Mouse (Mus musculus): ENCODE data around the gene Paox. TPM values are rescaled to one million over a fixed set of nuclear protein-coding genes. Genes with fewer than 3 reads are reported as not detected.
"Not testable (repeated sequence)": the region's sequence is repeated elsewhere in the genome, so short reads cannot be mapped to it uniquely, and the experiment has no call there.

Gene Paox
- total RNA-seq, 2 experiments from 2014 or later, result 13.0 to 26.1 TPM

DNA sequence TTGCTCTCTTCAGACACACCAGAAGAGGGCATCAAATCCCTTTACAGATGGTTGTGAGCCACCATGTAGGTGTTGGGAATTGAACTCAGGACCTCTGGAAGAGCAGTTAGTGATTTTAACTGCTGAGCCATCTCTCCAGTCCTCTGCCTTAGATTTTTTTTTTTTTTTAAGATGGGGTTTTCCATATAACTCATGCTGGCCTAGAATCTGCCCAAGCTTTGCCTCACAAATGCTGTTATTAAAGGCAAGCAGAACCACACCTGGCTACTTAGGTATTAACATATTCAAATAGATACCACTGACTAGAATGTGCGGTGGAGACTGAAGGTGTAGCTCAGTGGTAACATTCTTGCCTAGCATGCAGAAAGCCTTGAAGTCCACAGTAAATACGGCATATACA lies 4.9 kb downstream of the Paox start:
- no peak for DNase-seq

DNA sequence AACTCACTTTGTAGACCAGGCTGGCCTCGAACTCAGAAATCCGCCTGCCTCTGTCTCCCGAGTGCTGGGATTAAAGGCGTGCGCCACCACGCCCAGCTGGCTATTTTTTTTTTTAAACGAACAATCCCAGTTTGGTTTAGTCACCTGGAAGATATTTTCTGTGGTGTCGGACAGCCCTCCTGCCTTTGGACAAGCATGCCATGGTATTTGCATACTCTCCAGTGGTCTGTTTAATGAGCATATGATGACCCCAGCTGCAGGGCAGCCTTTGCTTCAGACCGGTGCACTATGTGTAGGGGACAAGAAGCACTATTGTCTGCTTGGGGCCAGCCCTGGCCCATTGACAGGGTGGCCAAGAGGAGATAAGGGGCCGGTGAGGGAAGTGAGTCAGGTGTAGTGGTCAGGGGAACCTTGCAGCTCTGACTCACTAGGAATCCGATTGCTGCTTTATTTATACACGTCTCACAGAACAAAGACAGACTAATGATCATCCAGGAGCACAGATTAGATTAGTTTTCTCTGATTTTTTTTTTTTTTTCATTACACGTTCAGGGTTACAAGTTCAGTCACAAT lies 5.8 kb downstream of the Paox start:
- no peak for DNase-seq

DNA sequence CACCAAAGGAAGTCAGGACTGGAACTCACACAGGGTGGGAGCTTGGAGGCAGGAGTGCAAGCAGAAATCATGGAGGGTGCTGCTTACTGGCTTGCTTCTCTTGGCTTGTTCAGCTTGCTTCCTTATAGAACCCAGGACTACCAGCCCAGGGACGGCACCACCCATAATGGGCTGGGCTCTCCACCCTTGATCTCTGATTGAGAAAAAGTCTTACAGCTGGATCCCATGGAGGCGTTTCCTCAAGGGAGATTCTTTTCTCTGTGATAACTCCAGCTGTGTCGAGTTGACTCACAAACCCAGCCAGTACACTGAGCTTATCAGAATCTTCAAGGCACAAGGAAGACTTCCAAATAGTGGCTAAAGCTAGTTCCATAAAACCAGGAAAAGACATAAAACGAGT lies 7.2 kb downstream of the Paox start:
- no peak for DNase-seq

DNA sequence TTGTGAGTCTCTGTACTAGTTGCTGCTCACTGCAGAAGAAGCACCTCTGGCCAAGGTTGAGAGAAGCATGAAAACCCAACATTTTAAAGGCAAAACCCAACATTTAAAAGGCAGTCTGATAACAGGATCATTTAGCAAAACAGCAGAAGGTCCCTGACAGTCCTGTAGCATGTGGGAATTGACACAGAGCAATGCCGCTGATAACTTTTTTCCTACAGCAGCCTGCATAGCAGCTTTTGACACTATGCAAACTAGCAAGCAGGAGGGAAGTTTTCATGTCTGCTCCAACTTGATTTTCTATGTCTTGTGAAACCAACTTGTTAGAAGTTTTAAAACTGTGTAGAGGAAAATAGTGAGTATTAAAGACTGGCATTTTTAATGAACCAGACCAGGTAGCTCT lies 8.8 kb downstream of the Paox start:
- DNase-seq, result no peak

DNA sequence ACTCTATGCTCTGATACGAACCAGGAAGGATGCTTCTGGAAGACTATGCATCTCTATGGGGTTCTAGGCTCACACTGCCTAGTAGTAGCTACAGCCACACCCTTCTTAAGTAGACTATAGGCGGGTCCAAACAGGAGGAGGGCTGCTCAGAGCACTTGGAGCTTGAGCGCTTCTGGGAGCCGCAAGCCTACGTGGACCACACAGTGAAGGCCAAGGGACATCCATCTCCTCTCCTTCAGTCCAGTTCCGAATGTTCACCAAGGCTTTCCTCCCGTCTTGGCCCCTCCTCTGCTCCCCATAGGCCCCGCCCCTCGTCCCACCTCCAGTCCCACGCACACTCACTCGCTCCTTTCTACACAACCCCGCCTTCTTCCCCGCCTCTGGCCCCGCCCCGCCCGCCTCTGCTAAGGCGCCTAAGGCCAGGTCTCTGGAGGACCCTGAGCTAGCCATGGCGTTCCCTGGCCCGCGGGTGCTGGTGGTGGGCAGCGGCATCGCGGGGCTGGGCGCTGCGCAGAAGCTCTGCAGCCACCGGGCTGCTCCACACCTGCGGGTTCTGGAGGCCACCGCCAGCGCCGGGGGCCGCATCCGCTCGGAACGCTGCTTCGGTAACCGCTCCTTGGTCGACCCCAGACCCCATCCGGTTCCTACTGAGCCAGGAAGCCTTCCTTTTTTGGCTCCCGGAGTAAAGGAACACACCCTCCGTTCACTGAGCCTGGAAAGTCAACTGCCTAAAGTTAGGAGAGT lies 9.9 kb downstream of the Paox start:
- DNase-seq, result peak; percentile 95 to 98

DNA sequence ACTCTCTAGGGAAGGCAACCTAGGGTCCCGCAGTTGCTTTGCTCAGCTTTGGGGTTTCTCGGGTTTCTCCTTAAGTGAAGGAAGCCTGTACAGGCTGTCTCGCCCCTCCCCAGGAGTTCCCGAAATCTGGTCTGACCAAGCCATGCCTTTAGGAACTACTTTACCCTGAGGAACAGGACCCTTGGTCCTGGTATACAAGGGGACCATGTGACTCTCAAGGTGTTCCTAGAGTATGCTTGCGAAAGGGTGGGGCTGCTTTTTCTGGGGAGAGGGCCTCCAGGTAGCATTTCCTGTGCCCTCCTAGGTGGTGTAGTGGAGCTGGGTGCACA lies 10.4 kb downstream of the Paox start:
- no peak for DNase-seq

DNA sequence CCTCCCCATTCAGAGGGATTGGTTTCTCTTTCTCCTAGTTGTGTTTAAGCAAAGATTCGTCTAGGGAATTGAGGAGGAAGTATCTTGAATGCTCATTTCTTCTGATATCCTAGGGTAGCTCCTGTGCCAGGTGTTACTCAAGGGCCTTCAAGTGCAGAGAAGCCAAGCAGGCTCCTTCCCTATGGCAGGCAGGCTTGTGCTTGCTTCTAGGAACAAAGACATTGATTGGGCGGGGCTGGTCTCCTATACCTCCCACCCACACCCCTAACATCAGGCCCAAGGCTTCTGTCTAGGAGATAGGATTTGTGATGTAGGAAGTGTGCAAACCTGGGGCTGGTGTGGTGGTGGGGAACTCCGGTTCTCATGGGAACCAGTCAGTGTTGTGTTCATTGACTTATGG lies 11.3 kb downstream of the Paox start:
- no peak for DNase-seq

DNA sequence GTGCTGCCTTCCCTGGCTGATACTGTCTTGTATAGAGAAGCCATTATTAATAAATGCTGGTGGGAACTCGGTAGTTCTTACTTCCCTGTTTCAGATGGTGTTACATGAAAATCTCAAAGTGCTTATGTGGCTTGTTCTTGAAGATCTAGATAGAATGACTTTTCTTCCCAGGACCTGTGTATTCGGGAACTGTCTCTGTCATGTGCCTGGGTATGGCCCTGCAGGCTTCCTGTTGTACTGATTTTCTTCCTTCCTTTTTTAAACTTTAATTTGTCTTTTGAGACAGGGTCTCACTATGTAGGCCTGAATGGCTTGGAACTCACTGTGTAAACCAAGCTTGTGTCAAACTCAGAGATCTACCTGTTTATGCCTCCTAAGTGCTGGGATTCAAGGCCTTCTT lies 12.3 kb downstream of the Paox start:
- DNase-seq, result no peak

DNA sequence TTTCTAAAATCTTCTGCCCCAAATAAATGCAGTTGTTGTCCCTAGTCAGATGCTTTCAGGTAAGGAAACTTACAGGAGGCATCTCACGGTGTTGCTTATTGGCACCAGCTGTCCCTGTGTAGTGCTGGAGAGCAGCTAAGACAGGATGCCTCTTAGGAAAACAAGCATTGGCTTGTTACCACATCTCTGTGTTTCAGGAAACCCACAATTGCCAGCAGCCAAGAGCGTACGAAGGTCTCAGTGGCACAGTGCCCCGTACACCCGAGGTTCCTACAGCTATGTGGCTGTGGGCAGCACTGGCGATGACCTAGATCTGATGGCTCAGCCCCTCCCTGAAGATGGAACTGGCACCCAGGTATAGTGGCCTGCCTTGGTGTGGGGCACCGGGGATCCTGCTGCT lies 16.6 kb downstream of the Paox start:
- not testable (repeated sequence) for DNase-seq

DNA sequence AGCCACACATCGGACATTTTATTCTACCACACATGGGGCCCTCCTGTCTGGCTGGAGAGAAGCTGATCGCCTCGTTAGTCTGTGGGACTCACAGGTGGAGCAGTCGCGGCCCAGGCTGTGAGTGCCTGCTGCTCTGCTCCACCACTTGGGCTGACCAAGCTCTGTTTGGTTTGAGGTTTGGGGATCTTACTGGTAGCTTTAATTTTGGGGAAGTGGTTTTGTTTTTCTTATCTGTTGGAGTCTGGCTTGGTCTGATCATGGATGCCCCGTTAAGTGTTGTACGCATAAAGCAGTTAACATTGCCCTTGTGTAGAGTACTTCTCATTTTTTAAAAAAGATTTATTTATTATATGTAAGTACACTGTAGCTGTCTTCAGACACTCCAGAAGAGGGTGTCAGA lies 18.4 kb downstream of the Paox start:
- DNase-seq, result not testable (repeated sequence)

DNA sequence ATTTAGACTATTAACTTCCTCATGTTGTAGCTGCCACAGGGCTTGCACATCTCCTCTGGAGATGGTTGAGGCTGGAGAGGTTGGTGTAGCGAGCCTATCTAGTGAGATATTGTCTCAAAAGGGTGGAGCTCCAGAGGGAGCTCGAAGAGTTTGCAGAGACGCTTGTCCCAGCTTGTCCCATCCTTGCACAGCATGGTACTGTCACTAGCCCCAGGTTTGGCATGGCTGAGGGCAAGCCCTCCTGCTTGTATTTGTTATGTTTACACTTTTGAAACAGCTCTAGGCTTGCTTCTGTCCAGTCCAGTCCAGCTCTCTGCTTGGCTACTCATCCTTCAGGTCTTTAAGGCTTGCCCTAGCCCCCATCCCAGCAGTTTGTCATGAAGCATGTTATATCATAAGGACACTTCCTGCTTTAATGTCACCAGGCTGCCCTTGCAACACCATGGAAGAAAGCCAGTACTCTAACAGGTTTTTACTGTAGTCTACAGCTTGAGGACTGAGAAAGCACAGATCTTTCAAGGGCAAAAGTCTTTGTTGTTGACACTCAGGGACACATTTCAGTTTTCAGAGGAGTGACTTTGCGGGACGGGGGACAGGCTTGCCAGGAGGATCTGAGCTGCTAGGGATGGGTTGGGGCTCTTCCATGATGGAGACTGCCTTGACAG lies 19.6 kb downstream of the Paox start:
- DNase-seq, result peak; percentile 37 to 44

DNA sequence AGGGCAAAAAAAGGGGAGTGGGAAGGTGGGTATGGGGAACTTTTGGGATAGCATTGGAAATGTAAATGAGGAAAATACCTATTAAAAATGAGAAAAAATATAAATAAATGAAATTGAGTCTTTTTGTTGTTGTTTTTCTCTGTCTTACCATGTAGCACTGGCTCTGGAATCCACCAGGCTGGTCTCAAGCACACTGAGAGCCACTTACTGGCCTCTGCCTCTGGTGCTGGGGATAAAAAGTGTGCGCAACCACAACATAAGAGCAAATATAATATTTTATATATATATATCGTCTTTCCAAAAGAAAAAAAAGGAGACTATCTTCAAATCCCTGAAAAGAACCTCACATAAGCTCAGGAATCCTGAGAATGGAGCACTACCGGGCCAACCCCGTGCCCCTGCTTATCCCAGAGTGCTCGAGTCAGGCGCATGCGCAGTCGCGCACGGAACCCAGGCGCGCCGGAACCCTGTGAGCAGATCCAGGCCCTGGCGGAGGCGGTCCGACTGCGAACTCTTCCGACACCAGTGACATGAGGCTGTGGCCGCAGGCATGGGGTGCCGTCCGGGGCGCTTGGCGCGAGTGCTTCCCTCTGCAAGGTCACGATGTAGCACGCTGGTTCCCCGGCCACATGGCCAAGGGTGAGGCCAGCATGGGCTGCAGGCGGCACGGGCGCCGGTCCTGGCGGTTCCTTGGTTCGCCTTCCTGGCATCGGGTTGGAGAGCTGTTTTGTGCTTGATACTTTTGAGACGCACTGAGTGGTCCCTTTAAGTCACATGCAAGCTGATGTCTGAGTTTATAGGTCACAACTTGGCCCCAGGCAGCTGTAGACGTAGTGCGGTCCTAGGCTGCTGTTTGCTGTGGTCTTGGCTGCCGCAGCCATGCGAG lies 21.8 kb downstream of the Paox start, which contains the start of gene Mtg1:
Gene Mtg1, plus strand, starts transcription at position 430 of the 886 bp plus-strand sequence.
- peak; percentile 96 to 97 for DNase-seq

DNA sequence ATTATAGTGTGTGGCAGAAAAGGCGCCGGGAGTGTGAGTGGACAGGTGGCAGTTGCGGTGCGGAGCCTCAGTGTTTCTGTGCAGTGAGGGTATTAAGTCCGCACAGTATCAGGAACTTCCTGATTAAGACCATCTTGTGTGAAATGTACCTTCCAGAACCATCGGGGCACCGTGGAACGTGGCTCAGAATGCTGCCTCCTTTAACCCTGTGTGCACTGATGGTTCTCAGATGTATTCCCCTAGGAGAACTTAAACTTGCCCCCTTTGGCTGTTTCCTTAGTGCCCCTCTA lies 22.4 kb downstream of the Paox start:
- no peak for DNase-seq

DNA sequence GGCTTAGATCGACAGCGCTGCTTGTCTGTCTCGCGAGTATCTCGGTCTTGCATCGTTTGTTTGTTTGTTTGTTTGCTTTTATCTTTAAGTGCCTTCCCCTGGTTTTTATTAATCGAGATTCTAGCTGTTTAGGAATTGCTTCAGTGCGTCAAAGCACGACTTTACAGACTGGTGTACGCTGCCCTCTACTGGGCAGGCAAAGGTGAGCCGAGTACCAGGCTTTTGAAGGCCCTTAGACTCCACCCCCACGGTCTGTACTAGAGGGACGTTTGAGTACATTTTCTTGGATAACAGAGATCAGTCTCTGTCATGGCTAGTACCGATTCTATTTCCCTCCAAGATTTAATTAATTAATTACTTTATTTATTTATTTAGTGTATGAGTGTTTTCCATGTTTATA lies 25.8 kb downstream of the Paox start:
- DNase-seq, result peak; percentile 75 to 84

DNA sequence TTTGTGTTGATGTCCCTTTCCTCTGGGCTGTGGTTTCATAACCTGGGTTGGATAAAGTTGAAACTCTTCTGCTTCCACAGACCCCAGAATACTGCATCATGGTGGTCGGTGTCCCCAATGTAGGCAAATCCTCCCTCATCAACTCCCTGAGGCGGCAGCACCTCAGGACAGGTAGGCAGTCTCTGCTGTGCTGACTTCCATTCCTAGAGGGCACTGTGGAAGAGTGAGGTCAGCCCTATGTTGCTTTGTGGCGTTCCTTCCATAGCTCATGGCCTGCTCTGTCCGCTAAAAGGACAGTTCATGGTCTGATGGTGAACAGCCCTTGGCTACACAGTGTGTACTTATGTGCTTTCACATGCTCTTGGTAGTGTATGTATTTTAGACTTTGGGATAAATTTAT lies 29.0 kb downstream of the Paox start:
- DNase-seq, result no peak

DNA sequence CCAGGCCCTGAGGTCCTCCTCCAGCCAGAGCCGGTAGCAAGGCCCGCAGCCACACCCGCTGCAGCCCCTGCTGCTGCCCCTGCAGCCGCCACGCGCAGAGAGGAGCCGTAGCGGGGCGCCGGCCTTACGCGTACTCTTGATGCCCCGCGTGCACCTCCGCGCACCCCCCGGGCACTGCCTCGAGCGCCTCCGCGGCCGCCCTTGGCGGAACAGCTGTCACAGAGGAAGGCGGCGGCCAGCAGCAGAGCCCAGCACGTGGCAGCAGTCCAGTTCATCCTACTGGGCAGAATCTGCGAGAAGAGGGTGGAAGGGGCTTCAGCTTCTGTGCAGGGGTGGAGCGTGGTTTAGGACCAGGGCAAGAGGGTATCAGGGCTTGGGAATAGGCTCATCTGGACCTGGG lies 37.8 kb downstream of the Paox start:
- DNase-seq, result peak; percentile 51 to 55

DNA sequence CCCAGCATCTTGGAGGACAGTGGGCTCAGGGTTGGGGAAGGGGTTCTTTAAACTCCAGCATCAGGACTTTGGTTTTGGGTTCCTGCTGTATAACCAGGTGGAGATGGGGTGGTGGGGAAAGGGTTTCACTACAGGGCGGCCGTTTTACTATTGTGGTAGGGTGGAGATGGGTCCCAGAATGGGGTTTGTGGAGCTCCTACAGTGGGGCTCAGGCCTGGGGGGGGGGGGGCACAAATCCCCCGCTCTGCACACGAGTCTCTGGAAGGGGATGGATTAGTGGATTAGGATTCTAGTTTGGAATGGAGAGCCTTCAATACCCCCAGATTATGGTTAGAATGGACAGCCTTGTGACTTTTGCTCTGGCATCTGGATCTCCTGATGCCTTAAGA lies 38.2 kb downstream of the Paox start:
- no peak for DNase-seq

DNA sequence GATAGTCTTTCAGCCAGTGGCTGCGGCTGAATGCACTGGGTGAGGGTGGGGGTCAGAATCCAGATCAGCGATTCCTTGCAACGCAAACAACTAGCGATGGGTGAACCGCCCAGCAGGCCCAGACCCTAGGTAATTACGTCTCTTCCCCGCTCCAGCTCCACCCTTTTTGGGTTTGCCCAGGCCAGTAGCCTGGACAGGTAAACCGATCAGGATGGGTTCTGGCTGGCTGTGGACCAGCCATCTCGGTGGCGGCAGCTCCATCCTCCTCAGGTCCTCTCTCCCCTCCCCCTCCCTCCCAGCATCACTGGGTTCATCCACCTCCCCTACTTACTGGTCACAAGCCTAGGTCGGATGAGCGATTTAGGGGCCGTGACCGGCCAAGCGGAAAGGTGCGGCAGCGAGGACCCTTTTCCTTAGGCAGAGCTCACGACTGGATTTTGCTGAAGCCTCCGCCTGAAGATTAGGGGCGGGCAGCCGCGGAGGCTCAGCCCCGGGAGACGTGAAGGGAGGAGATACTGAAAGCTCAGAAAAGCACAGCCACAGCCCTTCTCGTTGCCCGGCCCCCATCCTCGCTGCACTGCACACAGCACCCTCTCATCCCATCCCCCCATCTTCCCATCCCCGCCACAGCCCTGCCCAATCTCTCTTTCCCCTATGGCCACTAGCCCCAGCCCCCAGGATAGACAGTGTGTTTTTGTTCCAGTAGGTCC lies 38.8 kb downstream of the Paox start, which contains the start of gene Sprn:
Gene Sprn, minus strand, starts transcription at position 660 of the 710 bp plus-strand sequence.
- DNase-seq, result no peak

DNA sequence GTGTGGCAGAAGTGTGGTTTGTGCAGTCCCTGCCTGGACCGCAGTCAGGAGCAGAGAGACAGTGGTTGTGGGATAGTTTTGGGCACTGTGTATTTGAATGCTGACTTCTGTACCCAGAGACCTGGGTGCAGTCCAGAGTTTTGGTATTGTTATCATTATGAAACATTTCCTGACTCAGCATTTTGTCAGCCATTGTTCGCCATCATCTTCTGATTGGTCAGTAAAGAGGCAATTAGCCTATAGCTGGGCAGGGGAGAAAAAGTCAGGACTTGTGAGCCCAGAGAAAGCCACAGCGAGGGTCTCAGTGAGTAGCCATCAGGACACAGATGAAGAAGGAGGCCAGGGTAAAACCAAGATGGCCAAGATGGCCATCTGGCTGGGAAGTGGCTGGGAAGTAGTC lies 44.8 kb downstream of the Paox start:
- no peak for DNase-seq

DNA sequence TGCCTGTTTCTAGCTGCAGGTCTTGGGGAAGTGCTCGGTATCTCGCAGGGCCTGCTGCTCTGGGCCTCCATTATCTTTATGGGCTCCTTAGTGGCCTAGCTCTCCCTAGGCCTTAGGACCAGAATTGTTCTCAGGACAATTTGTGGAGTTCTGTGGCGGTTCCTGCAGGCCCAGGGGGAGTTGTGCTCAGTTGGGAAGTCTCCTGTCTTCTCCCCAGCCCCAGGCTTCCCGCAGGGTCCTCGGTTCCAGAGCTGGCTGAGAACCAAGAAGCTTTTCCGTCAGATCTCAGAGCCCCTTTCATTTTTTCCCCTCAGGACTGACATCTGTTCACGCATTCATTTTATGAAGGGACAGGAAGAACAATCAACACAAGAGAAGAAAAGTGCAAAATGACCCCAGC lies 49.1 kb downstream of the Paox start, which contains the start of gene Olfr522:
Gene Olfr522, minus strand, starts transcription at position 101 of the 400 bp plus-strand sequence.
- no peak for DNase-seq

DNA sequence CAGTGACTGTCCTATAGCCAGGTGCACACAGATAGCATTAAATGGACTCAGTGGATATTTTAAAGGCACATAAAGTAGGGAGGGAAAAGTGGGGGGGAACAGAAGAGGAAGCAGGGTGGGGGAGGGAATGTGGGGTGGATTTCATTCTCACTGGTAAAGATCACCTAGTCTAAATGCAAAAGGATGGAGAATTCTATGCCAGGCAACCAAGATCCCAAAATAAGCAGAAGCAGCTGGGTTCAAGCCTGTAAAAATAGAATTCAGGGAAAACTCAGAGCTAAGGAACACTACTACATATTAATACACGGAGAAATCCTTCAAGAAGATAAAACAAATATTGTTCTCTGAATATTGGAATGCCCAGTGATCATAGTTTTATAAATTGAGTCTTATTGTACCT lies 52.4 kb downstream of the Paox start:
- no peak for DNase-seq

DNA sequence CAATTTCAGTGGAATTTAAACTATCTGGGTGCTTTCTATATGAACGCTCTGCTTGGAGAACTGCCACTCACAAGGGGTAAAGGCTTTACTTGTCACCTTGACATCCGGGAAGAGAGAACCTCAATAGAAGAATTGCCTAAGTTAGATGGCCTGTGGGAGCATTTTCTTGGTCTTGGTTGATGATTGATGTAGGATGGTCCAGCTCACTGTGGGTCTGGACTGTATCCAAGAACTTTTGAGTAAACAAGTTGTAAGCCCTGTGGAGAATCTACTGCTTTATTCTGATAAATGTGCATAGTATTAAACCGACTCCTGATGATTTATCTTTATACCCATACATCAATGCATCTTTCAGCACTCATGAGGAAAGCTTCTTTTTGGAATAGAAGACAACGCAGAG lies 53.8 kb downstream of the Paox start:
- DNase-seq, result no peak

All from adrenal gland, postnatal 36 days (tissue).